Mouse (Mus musculus) embryo, embryonic 10 days (tissue): ENCODE data around the gene Prss27.

Source experiments
- DNase-seq: peaks from one replicate; pipeline ENCODE4 v3.0.0-alpha.2; 2015; ENCODE audit warnings: low spot score

The Prss27 gene

GRCm38 (mm10) chr17:24037844-24038243, at the start of gene Prss27:
Prss27 (plus strand) TSS chr17:24038144.
- DNase-seq = no peak

GRCm38 (mm10) chr17:23989802-23990201, 48.1 kb upstream of the Prss27 start:
- no peak for DNase-seq

DNA sequence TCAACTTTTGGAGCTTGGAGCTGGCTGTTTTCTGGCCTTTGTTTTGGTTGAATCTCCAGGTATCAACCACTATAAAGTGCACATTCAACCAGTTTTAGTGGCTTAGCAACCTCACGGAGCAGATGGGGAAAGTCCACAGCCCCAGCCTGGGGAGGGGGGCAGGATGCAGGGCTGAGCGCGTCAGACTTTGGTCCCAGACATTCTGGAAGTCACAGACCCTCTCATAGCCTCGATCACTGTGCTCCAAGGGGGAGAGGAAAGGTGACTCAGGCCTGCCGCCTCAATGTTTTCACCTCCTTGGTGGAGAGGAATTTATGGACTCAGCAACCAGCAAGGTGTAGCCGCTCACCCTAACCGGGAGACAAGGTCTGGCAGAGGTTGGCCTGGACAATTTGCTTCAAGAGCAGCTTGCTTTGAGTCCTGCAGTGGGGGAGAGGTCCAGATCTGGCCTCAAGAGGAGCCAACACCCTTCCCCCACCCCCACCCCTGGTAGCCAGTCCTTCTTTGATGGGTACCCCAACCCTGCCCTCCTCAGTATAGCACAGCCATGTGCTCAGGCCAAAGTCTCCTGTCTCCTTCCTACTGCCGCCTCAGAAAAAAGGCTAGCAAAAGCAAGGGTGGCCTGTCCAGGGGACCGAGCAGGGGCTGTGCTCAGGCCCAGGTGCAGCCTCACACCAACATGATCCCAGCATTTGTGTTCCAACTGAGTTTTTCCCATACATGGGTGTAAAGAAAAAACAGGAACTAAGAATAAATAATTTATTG, 45.0 kb upstream of the Prss27 start:
- no peak for DNase-seq

GRCm38 (mm10) chr17:23993559-23994428, 44.1 kb upstream of the Prss27 start:
- DNase-seq = peak; percentile 85

- DNase-seq = no peak
These were observed 43.3 kb upstream of the Prss27 start for GRCm38 (mm10) chr17:23994667-23995066.

GRCm38 (mm10) chr17:23995421-23995820, 42.5 kb upstream of the Prss27 start:
- no peak for DNase-seq

- DNase-seq = no peak
These were observed 40.0 kb upstream of the Prss27 start, which contains the start of gene Prss22 for GRCm38 (mm10) chr17:23997901-23998300. Prss22 (minus strand) TSS chr17:23998100.

GRCm38 (mm10) chr17:23998383-23998782, 39.6 kb upstream of the Prss27 start:
- no peak for DNase-seq

DNA sequence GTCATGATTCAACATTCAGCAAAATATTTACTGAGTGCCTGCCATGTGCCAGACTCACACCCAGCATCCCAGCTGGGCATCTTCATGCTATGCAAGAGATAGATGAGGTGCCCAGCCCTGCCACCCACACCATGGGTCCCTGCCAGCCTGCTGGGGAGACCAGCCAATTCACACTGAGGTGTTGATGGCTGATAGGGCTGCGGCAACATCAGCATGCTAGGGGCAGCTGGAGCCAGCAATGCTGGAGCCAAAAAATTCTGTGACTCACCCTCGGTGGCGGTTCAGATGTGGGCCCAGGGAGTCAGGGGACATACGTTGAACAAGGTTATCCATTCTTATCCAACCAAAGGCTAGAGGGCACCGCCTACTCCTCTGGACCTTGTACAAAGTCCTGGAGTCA, 37.5 kb upstream of the Prss27 start:
- DNase-seq = no peak

DNA sequence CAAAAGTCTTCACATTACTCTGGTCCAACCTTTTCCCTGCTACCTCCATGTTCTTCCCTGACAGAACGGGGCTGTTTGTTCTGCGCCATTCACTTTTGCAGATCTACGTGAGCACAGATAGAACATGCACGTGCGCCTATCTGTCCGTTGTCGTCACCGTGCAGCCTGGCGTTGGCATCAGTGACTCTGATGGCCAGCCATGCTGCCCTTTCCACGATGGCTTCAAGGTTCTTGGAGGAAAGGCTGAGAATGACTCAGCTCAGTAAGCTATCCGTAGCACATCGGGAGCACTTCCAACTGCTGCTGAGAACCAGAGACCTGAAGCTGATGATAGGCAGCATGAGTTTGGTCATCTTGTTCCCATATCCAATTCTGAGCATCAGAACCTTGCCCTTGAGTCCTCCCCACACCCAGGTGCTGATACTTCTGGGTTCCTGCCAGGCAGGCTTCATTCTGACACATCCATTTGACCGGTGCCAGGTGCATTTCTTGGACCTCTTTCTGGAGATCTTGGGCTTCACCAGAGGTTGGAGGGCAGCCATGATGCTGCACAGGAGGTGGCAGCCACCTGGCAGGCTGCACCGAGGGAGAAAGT, 33.8 kb upstream of the Prss27 start:
- no peak for DNase-seq

- no peak for DNase-seq
These were observed 32.9 kb upstream of the Prss27 start for GRCm38 (mm10) chr17:24005049-24005448.

- DNase-seq = no peak
These were observed 31.0 kb upstream of the Prss27 start for GRCm38 (mm10) chr17:24006930-24007329.

DNA sequence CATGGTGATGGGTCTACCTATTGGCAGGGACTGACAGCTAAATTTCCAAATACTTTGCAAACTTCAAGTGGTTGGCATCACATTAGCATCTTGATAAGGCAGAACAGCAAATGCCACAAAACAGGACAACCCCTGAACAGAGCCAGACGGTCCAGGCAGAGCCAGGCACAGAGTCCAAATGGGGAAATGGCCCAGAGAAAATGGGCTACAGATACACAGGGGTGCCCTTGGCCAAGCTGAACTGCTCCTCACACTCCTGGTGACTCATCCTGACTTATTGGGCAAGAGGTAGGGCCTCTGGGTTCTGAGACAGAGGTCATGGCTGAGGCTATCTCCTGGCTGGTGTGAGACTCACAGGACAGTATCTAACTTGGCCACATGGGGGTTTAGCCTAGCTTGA, 30.6 kb upstream of the Prss27 start:
- no peak for DNase-seq

DNA sequence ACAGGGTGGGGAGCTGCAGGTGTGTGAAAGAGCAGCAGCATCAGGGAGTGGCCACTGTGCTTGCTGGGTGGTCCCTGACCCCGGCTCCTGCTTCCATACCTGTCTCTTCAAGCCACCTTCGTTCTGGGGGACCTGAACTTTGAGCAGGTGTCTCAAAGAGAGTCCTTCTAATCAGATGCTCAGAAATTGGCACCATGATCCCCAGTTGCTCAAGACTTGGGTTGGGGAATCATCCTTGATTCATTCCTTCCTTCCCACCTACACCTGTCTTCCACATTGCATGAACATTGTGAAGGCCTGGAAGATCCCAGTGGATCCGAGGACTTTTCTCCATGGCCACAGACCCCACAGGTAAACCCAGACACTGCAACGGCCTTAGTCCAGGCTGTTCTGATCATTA, 29.8 kb upstream of the Prss27 start:
- DNase-seq = no peak

GRCm38 (mm10) chr17:24009617-24010016, 28.3 kb upstream of the Prss27 start:
- DNase-seq = peak; percentile 29

- DNase-seq = no peak
These were observed 25.0 kb upstream of the Prss27 start for GRCm38 (mm10) chr17:24012921-24013320.

DNA sequence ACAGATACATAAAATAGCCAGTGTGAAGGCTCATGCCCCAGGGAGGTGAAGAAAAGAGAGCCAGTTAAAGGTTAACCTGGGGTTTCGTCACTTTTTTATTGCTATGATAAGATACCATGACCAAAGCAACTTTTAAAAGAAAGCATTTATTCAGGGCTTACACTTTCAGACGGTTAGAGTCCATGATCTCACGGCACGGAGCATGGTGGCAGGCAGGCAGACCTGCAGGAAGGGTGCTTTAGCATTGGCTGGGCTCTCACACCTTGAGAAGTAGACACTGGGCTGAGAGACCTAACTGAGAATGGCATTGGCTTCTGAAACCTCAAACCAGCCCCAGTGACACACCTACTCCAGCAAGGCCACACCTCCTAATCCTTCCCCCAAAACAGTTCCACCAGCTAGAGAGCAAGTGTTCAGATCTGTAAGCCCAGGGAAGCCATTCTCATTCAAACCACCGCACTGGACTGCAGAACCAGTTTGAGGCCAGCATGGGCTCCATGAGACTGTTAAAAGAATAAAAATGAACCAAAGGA, 23.4 kb upstream of the Prss27 start:
- DNase-seq = no peak

GRCm38 (mm10) chr17:24015727-24016126, 22.2 kb upstream of the Prss27 start:
- DNase-seq = peak; percentile 55

DNA sequence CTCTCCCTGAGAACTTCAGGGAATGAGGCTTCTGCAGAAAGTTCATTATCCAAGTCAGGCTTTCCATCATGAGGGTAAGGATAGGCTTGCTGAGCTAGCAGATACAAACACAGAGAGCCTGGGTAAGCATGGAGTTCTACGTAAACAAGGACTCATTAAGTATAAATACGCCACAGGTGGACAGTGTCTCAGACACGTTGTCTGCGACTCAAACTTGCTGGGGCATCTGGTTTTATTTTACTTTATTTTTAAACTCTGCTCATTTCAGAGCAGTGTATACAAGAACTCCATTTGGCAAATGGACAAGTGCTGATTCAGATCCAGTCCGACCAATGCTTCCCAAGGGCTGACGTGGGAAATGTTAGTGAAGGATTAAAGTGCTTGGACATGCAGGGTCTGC, 17.2 kb upstream of the Prss27 start:
- no peak for DNase-seq

DNA sequence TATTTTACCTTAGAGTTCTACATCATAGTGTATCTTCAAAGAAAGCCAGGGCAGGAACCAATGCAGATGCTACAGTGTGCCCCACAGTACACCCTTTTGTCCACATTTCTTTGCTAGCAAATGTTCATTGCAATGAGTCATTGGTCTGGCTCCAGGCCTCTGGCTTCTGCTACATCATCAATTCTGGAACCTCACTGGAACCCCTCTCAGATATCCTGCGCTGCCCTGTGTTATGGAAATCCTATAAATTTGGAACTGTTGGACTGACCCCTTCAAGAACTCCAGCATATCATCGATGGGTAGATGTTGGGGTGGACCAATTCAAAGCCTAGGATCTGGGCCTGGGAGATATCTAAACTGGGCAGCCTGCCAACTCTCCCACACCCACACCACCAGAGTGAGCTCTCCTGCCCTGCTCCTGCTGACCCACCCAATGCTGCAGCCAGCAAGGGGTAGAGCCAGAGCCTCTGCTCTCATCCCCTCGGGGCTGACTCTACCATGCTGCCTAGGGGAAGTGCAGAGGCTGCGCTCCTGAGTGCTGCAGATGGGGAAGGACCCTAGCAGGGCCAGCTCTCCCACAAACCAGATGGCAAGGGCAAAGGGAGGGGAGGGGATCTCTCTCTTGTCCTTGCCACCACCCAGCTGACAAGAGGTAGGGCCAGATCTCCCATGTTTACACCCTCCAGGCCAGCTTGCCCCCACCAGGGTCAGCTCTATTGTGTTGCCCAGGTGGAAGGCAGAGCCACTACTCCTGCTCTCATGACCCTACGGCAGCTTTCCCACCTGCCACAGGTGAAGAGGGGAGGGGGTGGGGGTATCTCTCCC, 16.4 kb upstream of the Prss27 start:
- no peak for DNase-seq

DNA sequence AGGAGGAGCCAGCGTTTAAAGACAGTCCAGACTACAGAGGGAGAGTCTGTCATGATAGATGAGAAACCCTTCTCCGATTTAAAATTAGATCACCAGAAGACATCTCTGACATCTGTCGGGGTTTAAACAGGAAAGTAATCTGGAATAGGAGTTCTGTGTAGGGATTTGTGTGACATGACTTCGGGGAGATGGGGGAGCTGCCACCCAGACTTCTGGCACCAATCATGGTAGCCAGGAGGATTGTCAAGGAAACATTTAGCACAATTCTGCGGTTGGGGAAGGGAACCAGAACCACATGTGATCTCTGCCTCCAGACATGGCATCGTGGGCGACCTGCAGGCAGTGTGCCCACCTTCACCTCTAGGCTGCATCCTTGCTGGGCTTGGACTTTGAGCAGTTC, 8.5 kb upstream of the Prss27 start:
- DNase-seq = no peak

DNA sequence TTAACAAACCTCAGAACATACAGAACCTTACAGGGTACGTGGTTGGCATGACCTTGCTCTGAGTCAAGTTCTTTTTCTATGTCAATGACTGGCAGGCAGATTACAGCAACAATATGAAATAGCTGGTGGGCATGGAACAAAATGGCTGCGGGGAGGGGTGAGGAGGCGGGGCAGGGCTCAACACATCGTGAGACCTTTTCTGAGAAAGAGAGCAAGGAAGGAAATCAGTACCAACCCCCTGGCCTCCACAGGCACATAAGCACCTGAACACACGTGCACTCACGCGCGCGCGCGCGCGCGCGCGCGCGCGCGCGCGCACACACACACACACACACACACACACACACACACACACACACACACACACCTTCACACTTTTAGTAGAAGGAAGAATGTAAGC, 7.4 kb upstream of the Prss27 start:
- no peak for DNase-seq
